Mouse (Mus musculus) liver, adult 2 months (tissue): ENCODE results near the gene Arl15. TPM values are rescaled to one million over a fixed set of nuclear protein-coding genes. Genes with fewer than 3 reads are reported as not detected.
A peak's percentile ranks its signal among the peaks of the same experiment; 100 is the strongest.

Experiments
- DNase-seq: peaks from one replicate; pipeline ENCODE4 v3.0.0-alpha.2; 2011; ENCODE audit warnings: low read depth, low spot score; ENCODE audit errors: extremely low read depth
- H3K27ac ChIP-seq: fragments of 200-500 bp; replicated peaks from 2 replicates; pipeline ENCODE4 v1.5.1; 2012; ENCODE audit warnings: low read depth, mild to moderate bottlenecking, control low read depth, inconsistent platforms, low read length; ENCODE audit not compliant: insufficient read depth
- H3K27me3 ChIP-seq: fragments of 200-500 bp; 2 replicates; pipeline ENCODE4 v1.6.1; 2012; ENCODE audit warnings: mild to moderate bottlenecking, moderate library complexity, low read length, inconsistent platforms; ENCODE audit not compliant: control insufficient read depth, insufficient read depth
- H3K36me3 ChIP-seq: fragments of 200-500 bp; 2 replicates; pipeline ENCODE4 v1.6.1; 2012; ENCODE audit warnings: low read length, inconsistent platforms; ENCODE audit not compliant: control insufficient read depth, insufficient read depth
- H3K4me1 ChIP-seq: fragments of 200-500 bp; 2 replicates; pipeline ENCODE4 v1.6.1; 2011; ENCODE audit warnings: low read length; ENCODE audit not compliant: control insufficient read depth, insufficient read depth
- H3K4me3 ChIP-seq: fragments of 200-500 bp; 2 replicates; pipeline ENCODE4 v1.5.1; 2011; ENCODE audit warnings: low read depth, mild to moderate bottlenecking, control low read depth, low read length, moderate library complexity; ENCODE audit not compliant: insufficient read depth
- H3K79me2 ChIP-seq: fragments of 200-500 bp; 2 replicates; pipeline ENCODE4 v1.6.1; 2012; ENCODE audit warnings: inconsistent platforms, mild to moderate bottlenecking, low read length, moderate library complexity; ENCODE audit not compliant: control insufficient read depth, insufficient read depth
- H3K9ac ChIP-seq: fragments of 200-500 bp; 2 replicates; pipeline ENCODE4 v1.6.1; 2012; ENCODE audit warnings: low read depth, mild to moderate bottlenecking, control low read depth, inconsistent platforms, low read length
- CTCF ChIP-seq: fragments of 200-500 bp; IDR thresholded peaks from 2 replicates; pipeline ENCODE4 v1.5.1; 2011; ENCODE audit warnings: low read depth, low read length, control low read depth
- POLR2A ChIP-seq: fragments of 200-500 bp; IDR thresholded peaks from 2 replicates; pipeline ENCODE4 v1.6.1; 2011; ENCODE audit warnings: low read length, control low read depth; ENCODE audit not compliant: insufficient read depth; ENCODE audit errors: extremely low read depth
- WGBS: fragments of 180-500 bp; shearing (Covaris S2); methylation state at CpG from one replicate; pipeline ENCODE4 v1.1.7; 2018; 5-methylcytosine and 5-hydroxymethylcytosine counted together
- polyA plus RNA-seq: library from polyadenylated mRNA; depleted of rRNA; stranded (reverse); fragments of >200 nt; gene quantifications from 2 replicates; pipeline ENCODE4 v1.2.3, GENCODE M21; 2012
- total RNA-seq: library from RNA; depleted of rRNA; stranded (reverse); fragments of >200 nt; gene quantifications from 2 replicates; pipeline ENCODE4 v1.2.3, GENCODE M21; 2014

Gene Arl15
- total and polyA plus RNA-seq, 2 experiments = 1.9 to 6.5 TPM

GRCm38 (mm10) chr13:113917376-113917775, 123.1 kb downstream of the Arl15 start:
- H3K79me2 ChIP-seq = peaks cover 2% of the 10 kb centered on the region; the same call in 1 of the 2 replicates
- DNase-seq = no peak
- no peak overlapping the region for H3K27ac ChIP-seq
- WGBS = 94% methylated on average over 6 of the region's 6 CpGs
- H3K4me1 ChIP-seq = no peaks in the 10 kb centered on the region
- H3K9ac ChIP-seq = no peak overlapping the region
- H3K27me3 ChIP-seq = no peaks in the 10 kb centered on the region
- TF ChIP-seq CTCF = no peak
- no peak for TF ChIP-seq POLR2A
- H3K36me3 ChIP-seq = peaks cover 13% of the 10 kb centered on the region; the same call in 1 of the 2 replicates
- H3K4me3 ChIP-seq = no peak overlapping the region

GRCm38 (mm10) chr13:113917868-113918411, 123.6 kb downstream of the Arl15 start:
- TF ChIP-seq CTCF (no peak), POLR2A (no peak)
- Histone ChIP-seq H3K4me1 (no peaks in the 10 kb centered on the region), H3K27me3 (no peaks in the 10 kb centered on the region), H3K4me3 (no peak overlapping the region), H3K36me3 (peaks cover 18% of the 10 kb centered on the region; the same call in 1 of the 2 replicates), H3K9ac (no peak overlapping the region), H3K79me2 (peaks cover 2% of the 10 kb centered on the region; the same call in 1 of the 2 replicates), H3K27ac (peak overlapping the region; percentile 23; the same call in 1 of the 2 replicates)
- WGBS = 88% methylated on average over 15 of the region's 15 CpGs
- DNase-seq = no peak

GRCm38 (mm10) chr13:113918668-113919067, 124.4 kb downstream of the Arl15 start:
- no peak for DNase-seq
- H3K79me2 ChIP-seq = peaks cover 2% of the 10 kb centered on the region; the same call in 1 of the 2 replicates
- H3K36me3 ChIP-seq = peaks cover 22% of the 10 kb centered on the region; the same call in 1 of the 2 replicates
- no peak overlapping the region for H3K9ac ChIP-seq
- TF ChIP-seq CTCF (no peak), POLR2A (no peak)
- H3K4me1 ChIP-seq = no peaks in the 10 kb centered on the region
- 94% methylated on average over 7 of the region's 7 CpGs for WGBS
- H3K4me3 ChIP-seq = no peak overlapping the region
- H3K27ac ChIP-seq = no peak overlapping the region
- H3K27me3 ChIP-seq = no peaks in the 10 kb centered on the region

GRCm38 (mm10) chr13:113935697-113936096, 141.4 kb downstream of the Arl15 start:
- Histone ChIP-seq H3K27me3 (no peaks in the 10 kb centered on the region), H3K9ac (no peak overlapping the region), H3K4me3 (no peak overlapping the region), H3K79me2 (no peaks in the 10 kb centered on the region), H3K27ac (no peak overlapping the region), H3K4me1 (no peaks in the 10 kb centered on the region), H3K36me3 (peaks cover 19% of the 10 kb centered on the region)
- 88% methylated on average over 4 of the region's 4 CpGs for WGBS
- DNase-seq = no peak
- no peak for TF ChIP-seq CTCF
- no peak for TF ChIP-seq POLR2A

GRCm38 (mm10) chr13:113937231-113937630, 142.9 kb downstream of the Arl15 start:
- no peak overlapping the region for H3K4me3 ChIP-seq
- no peaks in the 10 kb centered on the region for H3K79me2 ChIP-seq
- TF ChIP-seq POLR2A = no peak
- no peak for TF ChIP-seq CTCF
- no peaks in the 10 kb centered on the region for H3K4me1 ChIP-seq
- no peak overlapping the region for H3K9ac ChIP-seq
- WGBS = 99% methylated on average over 5 of the region's 5 CpGs
- no peak overlapping the region for H3K27ac ChIP-seq
- no peaks in the 10 kb centered on the region for H3K27me3 ChIP-seq
- peaks cover 21% of the 10 kb centered on the region for H3K36me3 ChIP-seq
- no peak for DNase-seq

- H3K79me2 ChIP-seq = no peaks in the 10 kb centered on the region
- no peak overlapping the region for H3K9ac ChIP-seq
- H3K4me3 ChIP-seq = no peak overlapping the region
- DNase-seq = no peak
- no peak for TF ChIP-seq CTCF
- no peak for TF ChIP-seq POLR2A
- H3K27ac ChIP-seq = no peak overlapping the region
- no peaks in the 10 kb centered on the region for H3K27me3 ChIP-seq
- H3K4me1 ChIP-seq = no peaks in the 10 kb centered on the region
- H3K36me3 ChIP-seq = peaks cover 21% of the 10 kb centered on the region
- WGBS = 96% methylated on average over 9 of the region's 9 CpGs
Measured at GRCm38 (mm10) chr13:113938561-113938960, 144.3 kb downstream of the Arl15 start.
